ENCODE assay signal across 15 mouse cellular contexts in the genomic region with DNA sequence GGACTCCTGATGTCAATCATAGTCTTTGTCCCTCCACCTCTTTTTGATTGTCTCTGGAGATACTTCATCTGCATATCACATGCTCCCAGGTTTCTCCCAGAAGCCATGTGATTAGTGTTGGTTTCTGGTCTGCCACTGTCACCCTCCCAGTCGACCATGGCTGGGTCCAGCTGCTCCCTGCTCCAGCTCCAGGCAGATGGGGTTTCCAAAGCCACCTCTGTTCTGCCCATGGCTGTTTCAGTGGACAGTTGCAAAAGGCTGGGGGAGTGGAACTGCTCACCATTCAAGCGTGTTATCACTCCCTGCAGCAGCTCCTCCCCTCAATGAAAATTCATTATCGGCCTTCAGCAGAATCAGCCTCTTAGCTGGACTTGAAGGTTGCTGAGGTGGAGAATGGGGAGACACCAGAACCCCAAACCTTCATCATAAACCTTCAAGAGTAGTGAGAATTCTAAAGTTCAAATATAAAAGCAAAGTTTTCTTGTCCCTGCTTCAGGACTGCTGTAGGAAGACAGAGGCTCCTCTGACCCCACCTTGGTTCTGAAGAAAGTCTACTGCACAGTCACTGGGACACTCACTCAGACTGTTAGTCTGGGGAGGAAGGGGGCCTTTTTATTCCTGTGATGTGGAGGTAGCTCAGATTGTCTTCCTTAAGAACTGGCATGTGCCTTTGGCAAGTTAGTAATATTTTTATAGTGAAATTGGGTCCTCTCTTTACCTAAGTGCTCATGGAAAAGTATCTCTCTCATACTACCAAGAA. TPM values are rescaled to one million over a fixed set of nuclear protein-coding genes. Genes with fewer than 3 reads are reported as not detected.
DNase-seq lines count a peak whose midpoint lies in the region; ATAC-seq and TF ChIP-seq lines count a peak whose summit lies in the region.
"Had no signal": no experiment of that assay in that cellular context is flagged by ENCODE, and none has a peak within 500 bp of the region (broad histone marks: within the 10 kb centered on the region; RNA-seq: fewer than 3 reads in every experiment).

No protein-coding gene starts in this region.

- WGBS in kidney, embryonic 16.5 days: 14% methylated on average over 3 of the region's 3 CpGs
- 52% methylated on average over 3 of the region's 3 CpGs for WGBS in bone marrow, adult 2 months
- 67% methylated on average over 3 of the region's 3 CpGs for WGBS in limb, embryonic 10.5 days

- no peaks in the 10 kb centered on the region for H3K9me3 ChIP-seq in kidney, embryonic 16.5 days (ENCODE audit: low read length)
- H3K9me3 ChIP-seq in limb, embryonic 10.5 days (replicated peaks): no peaks in the 10 kb centered on the region
- H3K9me3 ChIP-seq: embryonic facial prominence, embryonic 10.5 days; megakaryocyte, embryonic 14.5 days had no signal

- DNase-seq in kidney, postnatal 36 days: no peak
- DNase-seq in layer of hippocampus, adult 9-10 months (ENCODE audit: low spot score): no peak
- DNase-seq in limb, embryonic 10.5 days (ENCODE audit: low spot score): no peak
- DNase-seq: cerebellum, adult 2 months; heart, postnatal 10 days; kidney, adult 11 months had no signal

- H3K4me3 ChIP-seq in kidney, embryonic 16.5 days (ENCODE audit: low read length): no peak overlapping the region
- no peak overlapping the region for H3K4me3 ChIP-seq in bone marrow, adult 2 months (replicated peaks; ENCODE audit: control insufficient read depth, low read depth, low read length)
- no peak overlapping the region for H3K4me3 ChIP-seq in limb, embryonic 10.5 days
- H3K4me3 ChIP-seq: embryonic facial prominence, embryonic 10.5 days; megakaryocyte, embryonic 14.5 days had no signal

- no peak overlapping the region for H3K4me2 ChIP-seq in kidney, embryonic 16.5 days (replicated peaks; ENCODE audit: low read depth, low read length)

- H3K27me3 ChIP-seq in kidney, embryonic 16.5 days (ENCODE audit: insufficient read depth, low read length): no peaks in the 10 kb centered on the region
- H3K27me3 ChIP-seq in limb, embryonic 10.5 days (ENCODE audit: low read depth, poor library complexity, severe bottlenecking): 0 out of 2 replicates have a peak, but pooled peaks cover 3% of the 10 kb centered on the region
- H3K27me3 ChIP-seq: CH12.LX had no signal

- TF ChIP-seq POLR2A in bone marrow, adult 2 months (IDR thresholded peaks at IDR 0.05; ENCODE audit: borderline replicate concordance, control insufficient read depth, low read depth, low read length): no peak

- no peak overlapping the region for H3K9ac ChIP-seq in kidney, embryonic 16.5 days (replicated peaks; ENCODE audit: low read length)

- peaks cover 19% of the 10 kb centered on the region for H3K4me1 ChIP-seq in kidney, embryonic 16.5 days (ENCODE audit: insufficient read depth, low read length)
- peaks cover 2% of the 10 kb centered on the region; the same call in 1 of the 2 replicates for H3K4me1 ChIP-seq in bone marrow, adult 2 months (ENCODE audit: control insufficient read depth, insufficient read depth, low read length)
- H3K4me1 ChIP-seq in limb, embryonic 10.5 days: peaks cover 10% of the 10 kb centered on the region

- TF ChIP-seq CTCF in bone marrow, adult 2 months (IDR thresholded peaks at IDR 0.05; ENCODE audit: control insufficient read depth, insufficient read depth, low read length): no peak

- ATAC-seq in kidney, embryonic 16.5 days (ENCODE audit: low FRiP score, low TSS enrichment): peak; percentile 89
- ATAC-seq in erythroblast, adult 5-6 weeks (replicated peaks; ENCODE audit: low FRiP score, poor library complexity, severe bottlenecking): peak; percentile 93
- ATAC-seq in megakaryocyte progenitor cell, adult 5-6 weeks (replicated peaks; ENCODE audit: poor library complexity): peak; percentile 90
- no peak for ATAC-seq in frontal cortex, adult (ENCODE audit: low TSS enrichment)
- ATAC-seq: forebrain, embryonic 14.5 days had no signal

- H3K27ac ChIP-seq in kidney, embryonic 16.5 days (ENCODE audit: low read length): no peak overlapping the region; the same call in 1 of the 2 replicates
- H3K27ac ChIP-seq in bone marrow, adult 2 months (ENCODE audit: control insufficient read depth, insufficient read depth, low read depth, low read length, poor library complexity): peak overlapping the region; percentile 65
- H3K27ac ChIP-seq in limb, embryonic 10.5 days: no peak overlapping the region
- H3K27ac ChIP-seq: embryonic facial prominence, embryonic 10.5 days had no signal

- no peaks in the 10 kb centered on the region for H3K36me3 ChIP-seq in kidney, embryonic 16.5 days (ENCODE audit: insufficient read depth, low read length)
- no peaks in the 10 kb centered on the region for H3K36me3 ChIP-seq in limb, embryonic 10.5 days
- H3K36me3 ChIP-seq: embryonic facial prominence, embryonic 10.5 days had no signal

RNA-seq across cellular contexts. Expression of a gene that starts 17.0 kb away (rescaled TPM):
- 5.6 and 19.7 TPM in 2 replicates for polyA plus RNA-seq in kidney, embryonic 16.5 days (2015; fragmentation: Nextera tagmentation; extraction: Ambion mirVana)
- polyA plus RNA-seq in bone marrow, adult 2 months (2011; ENCODE audit: insufficient read depth, insufficient read length, low replicate concordance, missing spikeins): 6.5 and 33.2 TPM in 2 replicates
- total RNA-seq in erythroblast, adult 5-6 weeks (2015; ENCODE audit: low replicate concordance): 13.2 and 21.1 TPM in 2 replicates
- total RNA-seq in erythroblast, adult 5-6 weeks (2017; ENCODE audit: low replicate concordance): 4.6 and 5.9 TPM in 2 replicates
- 28.1 and 29.0 TPM in 2 replicates for total RNA-seq in megakaryocyte progenitor cell, adult 5-6 weeks (2015)
- total RNA-seq in megakaryocyte progenitor cell, adult 5-6 weeks (2017): 32.0 and 32.5 TPM in 2 replicates
- polyA plus RNA-seq in limb, embryonic 10.5 days (2016; fragmentation: Nextera tagmentation; extraction: Ambion mirVana): 4.8 and 5.4 TPM in 2 replicates
